Mouse (Mus musculus) lung, postnatal 0 days (tissue): Measurements from ENCODE around the gene Dffa. TPM values are rescaled to one million over a fixed set of nuclear protein-coding genes. Genes with fewer than 3 reads are reported as not detected.
A peak's percentile ranks its signal among the peaks of the same experiment; 100 is the strongest.

ENCODE experiments used
- ATAC-seq: fragments of 200-750 bp; cut with Nextera tagmentation; 2 replicates; pipeline ENCODE4 v1.8.0; 2017; ENCODE audit warnings: moderate library complexity
- DNase-seq: peaks from one replicate; pipeline ENCODE4 v3.0.0-alpha.2; 2016; ENCODE audit warnings: low spot score
- H3K27ac ChIP-seq: fragments of 300-500 bp; sonication (generic); 2 replicates; pipeline ENCODE4 v1.5.1; 2014; ENCODE audit warnings: antibody characterized with exemption, mild to moderate bottlenecking, low read length, mixed read lengths
- H3K27me3 ChIP-seq: fragments of 300-500 bp; sonication (generic); replicated peaks from 2 replicates; pipeline ENCODE4 v1.6.1; 2014; ENCODE audit warnings: low read length, mixed read lengths; ENCODE audit not compliant: insufficient read depth
- H3K36me3 ChIP-seq: fragments of 300-500 bp; sonication (generic); 2 replicates; pipeline ENCODE4 v1.6.1; 2014; ENCODE audit warnings: low read length, mixed read lengths; ENCODE audit not compliant: insufficient read depth
- H3K4me1 ChIP-seq: fragments of 300-500 bp; sonication (generic); 2 replicates; pipeline ENCODE4 v1.6.1; 2014; ENCODE audit warnings: antibody characterized with exemption, low read depth, low read length, mixed read lengths; ENCODE audit not compliant: insufficient read depth
- H3K4me2 ChIP-seq: fragments of 300-500 bp; sonication (generic); replicated peaks from 2 replicates; pipeline ENCODE4 v1.6.1; 2014; ENCODE audit warnings: low read depth, mild to moderate bottlenecking, low read length, moderate library complexity, mixed read lengths
- H3K4me3 ChIP-seq: fragments of 300-500 bp; sonication (generic); 2 replicates; pipeline ENCODE4 v1.5.1; 2014; ENCODE audit warnings: low read depth, low read length
- H3K9ac ChIP-seq: fragments of 300-500 bp; sonication (generic); replicated peaks from 2 replicates; pipeline ENCODE4 v1.6.1; 2014; ENCODE audit warnings: low read depth, mild to moderate bottlenecking
- H3K9me3 ChIP-seq: fragments of 300-500 bp; sonication (generic); 2 replicates; pipeline ENCODE4 v1.6.1; 2016; ENCODE audit warnings: low read length, mixed read lengths
- CTCF ChIP-seq: IDR thresholded peaks from 2 replicates; pipeline ENCODE4 v1.5.1; 2016; ENCODE audit warnings: antibody characterized with exemption, mild to moderate bottlenecking
- EP300 ChIP-seq: IDR thresholded peaks from 2 replicates; pipeline ENCODE4 v1.6.1; 2016; ENCODE audit warnings: antibody characterized with exemption, mild to moderate bottlenecking, control low read depth
- WGBS: fragments of 180-500 bp; shearing (Covaris S2); extraction: QIAGEN DNeasy Blood & Tissue Kit; methylation state at CpG from one replicate; pipeline ENCODE4 v1.1.7; 2014; 5-methylcytosine and 5-hydroxymethylcytosine counted together
- polyA plus RNA-seq: library from polyadenylated mRNA; unstranded; fragments of >200 nt; fragmentation: Nextera tagmentation; extraction: Ambion mirVana; gene quantifications from 2 replicates; pipeline ENCODE4 v1.2.1, GENCODE M21; 2015

Gene Dffa
- polyA plus RNA-seq, 1 experiment from 2014 or later, result 21.5 TPM

GRCm38 (mm10) chr4:149060621-149061431 is 43.1 kb upstream of the Dffa start:
- H3K27ac ChIP-seq, result no peak overlapping the region
- TF ChIP-seq EP300 (no peak), CTCF (peak; percentile 52)
- no peaks in the 10 kb centered on the region for H3K36me3 ChIP-seq
- no peak for ATAC-seq
- H3K4me2 ChIP-seq, result no peak overlapping the region
- 58% methylated on average over 14 of the region's 14 CpGs for WGBS
- no peak overlapping the region for H3K4me3 ChIP-seq
- H3K4me1 ChIP-seq, result no peaks in the 10 kb centered on the region; the same call in 1 of the 2 replicates
- DNase-seq, result no peak
- no peak overlapping the region for H3K9ac ChIP-seq
- H3K9me3 ChIP-seq, result no peaks in the 10 kb centered on the region
- no peaks in the 10 kb centered on the region for H3K27me3 ChIP-seq

- TF ChIP-seq EP300, result no peak
- TF ChIP-seq CTCF, result no peak
- Histone ChIP-seq H3K9me3 (no peaks in the 10 kb centered on the region), H3K4me3 (no peak overlapping the region), H3K27ac (no peak overlapping the region), H3K9ac (no peak overlapping the region), H3K27me3 (no peaks in the 10 kb centered on the region), H3K36me3 (no peaks in the 10 kb centered on the region), H3K4me1 (no peaks in the 10 kb centered on the region; the same call in 1 of the 2 replicates), H3K4me2 (no peak overlapping the region)
- ATAC-seq (no peak), DNase-seq (no peak)
- 68% methylated on average over 13 of the region's 13 CpGs for WGBS
Observed at GRCm38 (mm10) chr4:149061432-149061718, 42.6 kb upstream of the Dffa start.

- no peak overlapping the region for H3K4me2 ChIP-seq
- H3K27me3 ChIP-seq, result no peaks in the 10 kb centered on the region
- no peaks in the 10 kb centered on the region; the same call in 1 of the 2 replicates for H3K4me1 ChIP-seq
- no peak overlapping the region for H3K27ac ChIP-seq
- H3K4me3 ChIP-seq, result no peak overlapping the region
- 46% methylated on average over 21 of the region's 21 CpGs for WGBS
- no peak overlapping the region for H3K9ac ChIP-seq
- DNase-seq, result peak; percentile 72
- H3K36me3 ChIP-seq, result no peaks in the 10 kb centered on the region
- no peak for TF ChIP-seq EP300
- TF ChIP-seq CTCF, result no peak
- peak; percentile 75 for ATAC-seq
- no peaks in the 10 kb centered on the region for H3K9me3 ChIP-seq
Observed at GRCm38 (mm10) chr4:149062406-149063318, 41.3 kb upstream of the Dffa start.

GRCm38 (mm10) chr4:149064061-149064854 is 39.7 kb upstream of the Dffa start:
- no peaks in the 10 kb centered on the region for H3K4me1 ChIP-seq
- TF ChIP-seq CTCF, result no peak
- TF ChIP-seq EP300, result no peak
- no peak overlapping the region for H3K27ac ChIP-seq
- H3K4me2 ChIP-seq, result peak overlapping the region; percentile 20
- DNase-seq (peak; percentile 56), ATAC-seq (peak; percentile 56)
- H3K9me3 ChIP-seq, result no peaks in the 10 kb centered on the region
- H3K9ac ChIP-seq, result no peak overlapping the region
- H3K36me3 ChIP-seq, result no peaks in the 10 kb centered on the region
- no peak overlapping the region for H3K4me3 ChIP-seq
- 50% methylated on average over 23 of the region's 23 CpGs for WGBS
- no peaks in the 10 kb centered on the region; the same call in 1 of the 2 replicates for H3K27me3 ChIP-seq

- TF ChIP-seq EP300 (no peak), CTCF (peak; percentile 57)
- Histone ChIP-seq H3K9me3 (no peaks in the 10 kb centered on the region), H3K4me2 (no peak overlapping the region), H3K9ac (no peak overlapping the region), H3K4me1 (no peaks in the 10 kb centered on the region), H3K27ac (no peak overlapping the region), H3K27me3 (no peaks in the 10 kb centered on the region; the same call in 1 of the 2 replicates), H3K36me3 (no peaks in the 10 kb centered on the region), H3K4me3 (no peak overlapping the region)
- DNase-seq (peak; percentile 45), ATAC-seq (no peak)
- whole genome bisulfite sequencing, result 74% methylated on average over 22 of the region's 22 CpGs
Observed at GRCm38 (mm10) chr4:149066672-149067551, 37.0 kb upstream of the Dffa start.
